Mouse (Mus musculus) stomach, embryonic 14.5 days (tissue): ENCODE data around the gene Ctss. TPM values are rescaled to one million over a fixed set of nuclear protein-coding genes. Genes with fewer than 3 reads are reported as not detected.

Experiments
- ATAC-seq: fragments of 200-750 bp; cut with Nextera tagmentation; 2 replicates; pipeline ENCODE4 v1.8.0; 2017; ENCODE audit warnings: low read depth, moderate TSS enrichment; ENCODE audit not compliant: insufficient number of reproducible peaks, insufficient read depth, low FRiP score
- H3K27ac ChIP-seq: fragments of 300-500 bp; sonication (generic); 2 replicates; pipeline ENCODE4 v1.5.1; 2014; ENCODE audit warnings: mild to moderate bottlenecking, low read length, moderate library complexity, mixed read lengths
- H3K27me3 ChIP-seq: fragments of 300-500 bp; sonication (generic); 2 replicates; pipeline ENCODE4 v1.6.1; 2014; ENCODE audit warnings: low read length, control low read depth, mixed read lengths; ENCODE audit not compliant: control insufficient read depth, insufficient read depth
- H3K36me3 ChIP-seq: fragments of 300-500 bp; sonication (generic); 2 replicates; pipeline ENCODE4 v1.6.1; 2014; ENCODE audit warnings: mild to moderate bottlenecking, control low read depth, low read length, moderate library complexity, mixed read lengths; ENCODE audit not compliant: control insufficient read depth, insufficient read depth
- H3K4me1 ChIP-seq: fragments of 300-500 bp; sonication (generic); 2 replicates; pipeline ENCODE4 v1.6.1; 2014; ENCODE audit warnings: low read length, control low read depth, mixed read lengths; ENCODE audit not compliant: control insufficient read depth, insufficient read depth
- H3K4me2 ChIP-seq: fragments of 300-500 bp; sonication (generic); replicated peaks from 2 replicates; pipeline ENCODE4 v1.6.1; 2014; ENCODE audit warnings: low read depth, low read length, control low read depth
- H3K4me3 ChIP-seq: fragments of 300-500 bp; sonication (generic); 2 replicates; pipeline ENCODE4 v1.5.1; 2014; ENCODE audit warnings: low read depth, low read length, control low read depth
- H3K9ac ChIP-seq: fragments of 300-500 bp; sonication (generic); replicated peaks from 2 replicates; pipeline ENCODE4 v1.6.1; 2014; ENCODE audit warnings: low read depth, mild to moderate bottlenecking, control low read depth, low read length, moderate library complexity, mixed read lengths
- H3K9me3 ChIP-seq: fragments of 300-500 bp; sonication (generic); 2 replicates; pipeline ENCODE4 v1.6.1; 2016; ENCODE audit warnings: low read depth, low read length, control low read depth; ENCODE audit not compliant: control insufficient read depth
- WGBS: fragments of 180-500 bp; shearing (Covaris S2); extraction: QIAGEN DNeasy Blood & Tissue Kit; methylation state at CpG from one replicate; pipeline ENCODE4 v1.1.7; 2014; 5-methylcytosine and 5-hydroxymethylcytosine counted together
- polyA plus RNA-seq: library from polyadenylated mRNA; unstranded; fragments of >200 nt; fragmentation: Nextera tagmentation; extraction: Ambion mirVana; gene quantifications from 2 replicates; pipeline ENCODE4 v1.2.1, GENCODE M21; 2014

Ctss gene
- polyA plus RNA-seq, 1 experiment from 2014 or later, result 20.3 TPM

DNA sequence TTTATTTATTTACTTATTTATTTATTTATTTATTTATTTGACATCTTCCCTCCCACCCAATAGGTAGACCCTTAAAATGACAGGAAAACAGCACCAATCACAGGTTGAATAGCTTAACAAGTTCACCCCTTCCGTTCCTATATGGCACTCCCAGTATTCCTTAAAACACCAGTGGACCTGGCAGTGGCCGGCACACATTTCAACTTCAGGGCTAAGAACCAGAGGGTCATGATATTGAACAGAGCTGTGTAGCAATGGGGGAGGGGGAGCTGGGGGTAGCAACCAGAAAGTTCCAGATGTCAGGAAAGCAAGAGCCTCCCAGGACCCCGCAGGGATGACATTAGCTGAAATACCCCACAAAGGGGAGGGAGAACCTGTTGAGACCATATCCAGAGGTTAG lies 6.5 kb upstream of the Ctss start:
- no peak for ATAC-seq

DNA sequence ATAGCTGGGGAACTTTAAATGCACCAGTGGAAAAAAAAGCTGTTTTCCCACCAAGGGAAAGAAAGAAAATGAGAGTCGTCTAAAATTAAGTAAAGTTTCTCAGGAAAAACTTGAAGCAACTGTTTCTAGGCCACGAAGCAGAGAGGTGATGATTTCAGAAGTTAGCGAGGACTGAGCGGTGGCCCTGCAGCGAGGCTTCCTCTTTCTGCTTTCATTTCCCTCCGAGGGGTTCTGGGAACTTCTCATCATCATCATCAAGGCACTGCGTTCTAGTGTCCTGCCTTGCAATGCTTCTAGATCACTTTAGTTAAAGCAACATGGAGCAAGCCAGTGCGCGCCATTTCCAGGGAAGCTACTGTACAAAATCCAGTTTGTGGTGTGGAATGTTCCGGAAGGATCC lies 5.4 kb upstream of the Ctss start:
- ATAC-seq, result no peak
- Histone ChIP-seq H3K4me2 (no peak overlapping the region), H3K27ac (no peak overlapping the region), H3K36me3 (no peaks in the 10 kb centered on the region), H3K9me3 (no peaks in the 10 kb centered on the region), H3K9ac (no peak overlapping the region), H3K27me3 (no peaks in the 10 kb centered on the region), H3K4me1 (no peaks in the 10 kb centered on the region), H3K4me3 (no peak overlapping the region)
- 90% methylated on average over 10 of the region's 10 CpGs for WGBS

More for the DNA sequence above, 6.5 kb upstream of the Ctss start:
- Histone ChIP-seq H3K4me1 (no peaks in the 10 kb centered on the region), H3K4me3 (no peak overlapping the region), H3K9me3 (no peaks in the 10 kb centered on the region), H3K36me3 (no peaks in the 10 kb centered on the region), H3K27me3 (no peaks in the 10 kb centered on the region), H3K9ac (no peak overlapping the region), H3K4me2 (no peak overlapping the region), H3K27ac (no peak overlapping the region)
- 79% methylated on average over 3 of the region's 3 CpGs for WGBS

DNA sequence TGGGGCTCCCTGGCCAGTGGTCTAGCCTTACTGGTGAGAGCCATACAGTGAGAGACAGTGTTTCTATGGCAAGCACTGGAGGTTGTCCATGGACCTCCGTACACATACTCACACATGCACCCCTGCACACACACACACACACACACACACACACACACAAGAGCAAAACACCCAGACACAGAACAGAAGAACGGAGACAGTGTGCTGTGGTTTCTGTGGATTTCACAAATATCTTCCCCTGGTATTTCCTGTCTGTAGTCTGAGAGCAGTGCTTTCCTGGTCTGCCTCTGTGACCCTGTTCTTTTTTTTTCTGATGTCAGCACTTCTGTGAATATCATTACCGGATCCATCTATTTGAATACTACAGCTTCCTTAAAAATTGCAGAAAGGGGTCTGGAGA lies 2.9 kb upstream of the Ctss start:
- H3K4me3 ChIP-seq, result no peak overlapping the region
- 54% methylated on average over 3 of the region's 3 CpGs for WGBS
- no peaks in the 10 kb centered on the region for H3K4me1 ChIP-seq
- no peaks in the 10 kb centered on the region for H3K27me3 ChIP-seq
- H3K4me2 ChIP-seq, result no peak overlapping the region
- H3K27ac ChIP-seq, result peak overlapping the region; percentile 2; the same call in 1 of the 2 replicates
- no peaks in the 10 kb centered on the region for H3K36me3 ChIP-seq
- 0 out of 2 replicates have a peak, but pooled peaks have one; percentile 37 for ATAC-seq
- no peak overlapping the region for H3K9ac ChIP-seq
- no peaks in the 10 kb centered on the region for H3K9me3 ChIP-seq

DNA sequence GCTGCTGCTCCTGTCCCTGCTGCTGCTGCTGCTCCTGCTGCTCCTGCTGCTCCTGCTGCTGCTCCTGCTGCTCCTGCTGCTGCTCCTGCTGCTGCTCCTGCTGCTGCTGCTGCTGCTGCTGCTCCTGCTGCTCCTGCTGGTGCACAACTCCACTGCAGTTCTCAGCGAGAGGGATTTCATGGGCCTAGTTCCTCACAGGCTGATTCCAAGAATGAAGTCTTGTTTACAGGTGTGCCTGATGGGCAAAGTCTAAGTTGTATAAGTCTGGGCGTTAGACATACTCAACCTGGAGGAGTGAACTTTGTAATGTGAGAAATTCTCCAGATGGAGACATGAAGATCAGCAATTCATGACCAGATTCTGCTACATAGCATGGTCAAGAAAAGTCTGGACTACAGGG lies 1.9 kb upstream of the Ctss start:
- no peak overlapping the region for H3K4me2 ChIP-seq

DNA sequence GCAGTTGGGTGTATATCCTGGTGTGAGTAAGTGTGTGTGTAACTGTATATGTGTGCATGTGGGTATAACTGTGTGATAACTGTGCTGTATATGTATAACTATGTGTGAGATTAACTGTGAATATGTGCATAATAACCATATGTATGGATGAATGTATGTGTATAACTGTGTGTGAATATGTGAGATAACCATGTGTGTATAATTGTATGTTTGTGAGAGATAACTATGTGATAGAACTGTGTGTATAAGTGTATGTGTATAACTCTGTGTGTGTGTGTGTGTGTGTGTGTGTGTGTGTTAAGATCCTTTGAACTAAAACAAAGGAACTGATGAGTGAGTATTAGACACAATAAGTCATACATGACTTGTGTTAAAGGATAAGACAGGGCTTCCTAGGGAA lies 475 bp upstream of the Ctss start:
- no peaks in the 10 kb centered on the region for H3K4me1 ChIP-seq
- no peak for ATAC-seq

More for the DNA sequence above, 1.9 kb upstream of the Ctss start:
- H3K9ac ChIP-seq, result no peak overlapping the region
- no peak overlapping the region for H3K27ac ChIP-seq
- H3K4me3 ChIP-seq, result no peak overlapping the region
- H3K27me3 ChIP-seq, result no peaks in the 10 kb centered on the region
- 46% methylated on average over 2 of the region's 2 CpGs for WGBS
- no peaks in the 10 kb centered on the region for H3K4me1 ChIP-seq
- no peaks in the 10 kb centered on the region for H3K36me3 ChIP-seq
- no peaks in the 10 kb centered on the region for H3K9me3 ChIP-seq
- ATAC-seq, result no peak

DNA sequence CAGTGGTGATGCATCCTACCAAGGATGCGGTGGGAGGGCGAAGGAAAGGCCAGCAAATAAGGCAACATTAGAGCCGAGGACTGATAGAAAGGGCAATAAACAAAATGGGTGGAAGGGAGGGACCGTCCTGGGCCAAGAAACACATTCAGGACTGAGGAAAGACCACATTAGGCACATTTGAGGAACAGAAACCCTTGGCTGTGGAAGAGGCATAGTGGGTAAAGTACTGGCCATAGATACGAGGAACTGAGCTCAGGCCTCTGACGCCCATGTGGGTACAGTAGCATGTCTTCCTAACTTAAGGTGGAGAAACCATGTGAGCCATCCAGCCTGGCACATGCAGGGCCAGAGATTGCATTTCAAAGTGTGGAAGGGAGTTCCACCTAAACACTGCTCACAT lies 3.2 kb downstream of the Ctss start:
- no peaks in the 10 kb centered on the region for H3K27me3 ChIP-seq
- ATAC-seq, result no peak

More for the DNA sequence above, 475 bp upstream of the Ctss start:
- Histone ChIP-seq H3K9me3 (no peaks in the 10 kb centered on the region), H3K4me3 (no peak overlapping the region), H3K27me3 (no peaks in the 10 kb centered on the region), H3K4me2 (no peak overlapping the region), H3K36me3 (no peaks in the 10 kb centered on the region), H3K27ac (no peak overlapping the region), H3K9ac (no peak overlapping the region)

DNA sequence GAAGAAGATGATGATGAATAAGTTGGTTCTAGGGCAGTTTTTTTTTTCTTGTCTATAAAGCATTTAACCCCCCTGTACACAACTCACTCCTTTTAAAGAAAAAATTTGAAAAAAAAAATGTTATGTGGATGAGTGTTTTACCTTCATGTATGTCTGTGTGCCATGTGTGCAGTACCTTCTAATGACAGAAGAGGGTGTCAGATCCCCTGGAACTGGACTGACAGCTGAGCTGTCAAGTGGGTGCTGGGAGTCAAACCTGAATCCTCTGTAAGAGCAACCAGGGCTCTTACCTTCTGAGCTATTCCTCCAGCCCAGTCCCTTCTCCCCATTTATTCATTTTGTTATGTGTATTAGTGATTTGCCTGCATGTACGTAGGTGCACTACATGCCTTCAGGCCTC lies 4.4 kb downstream of the Ctss start:
- Histone ChIP-seq H3K4me3 (no peak overlapping the region), H3K9me3 (no peaks in the 10 kb centered on the region), H3K27ac (no peak overlapping the region), H3K4me2 (no peak overlapping the region), H3K4me1 (no peaks in the 10 kb centered on the region), H3K9ac (no peak overlapping the region), H3K27me3 (no peaks in the 10 kb centered on the region), H3K36me3 (no peaks in the 10 kb centered on the region)
- no peak for ATAC-seq
- 92% methylated on average over 1 of the region's 1 CpGs for WGBS

More for the DNA sequence above, 3.2 kb downstream of the Ctss start:
- Histone ChIP-seq H3K9me3 (no peaks in the 10 kb centered on the region), H3K9ac (no peak overlapping the region), H3K4me1 (no peaks in the 10 kb centered on the region), H3K27ac (no peak overlapping the region), H3K4me3 (no peak overlapping the region), H3K36me3 (no peaks in the 10 kb centered on the region), H3K4me2 (no peak overlapping the region)
- 79% methylated on average over 6 of the region's 6 CpGs for WGBS

DNA sequence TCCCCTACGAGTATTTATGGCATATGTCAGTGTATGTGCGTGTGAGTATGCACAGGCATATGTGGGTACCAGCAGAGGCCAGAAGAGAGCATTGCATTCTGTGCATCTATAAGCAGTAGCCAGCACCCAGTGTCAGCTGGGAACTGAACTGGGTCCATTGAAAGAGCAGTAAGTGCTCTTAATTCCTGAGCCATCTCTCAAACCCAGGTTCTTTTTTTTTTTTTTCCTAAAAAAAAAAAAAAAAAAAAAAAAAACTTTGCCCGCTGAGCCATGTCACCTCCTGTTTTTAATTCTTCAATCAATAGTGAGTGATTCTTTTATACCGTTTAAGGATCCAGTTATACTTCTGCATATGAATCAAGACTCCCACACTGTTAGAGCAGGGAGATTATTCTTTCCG lies 6.8 kb downstream of the Ctss start:
- no peak overlapping the region for H3K4me3 ChIP-seq
- no peaks in the 10 kb centered on the region for H3K4me1 ChIP-seq
- WGBS, result 87% methylated on average over 5 of the region's 5 CpGs

DNA sequence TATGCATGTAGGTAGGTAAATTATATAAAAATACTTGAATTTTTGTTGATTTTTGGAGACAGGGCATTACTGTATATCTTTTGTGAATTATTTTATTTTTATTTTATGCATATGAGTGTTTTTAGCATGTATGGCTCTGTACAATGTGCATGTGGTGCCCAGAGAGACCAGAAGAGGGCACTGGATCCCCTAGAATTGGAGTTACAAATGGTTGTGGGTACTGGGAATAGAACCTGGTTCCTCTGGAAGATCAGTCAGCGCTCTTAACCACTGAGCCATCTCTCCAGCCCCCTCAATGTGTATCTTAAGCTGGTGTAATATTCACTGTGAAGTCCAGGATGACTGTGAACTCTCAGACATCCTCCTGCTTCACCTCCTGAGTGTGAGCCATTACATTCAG lies 8.3 kb downstream of the Ctss start:
- Histone ChIP-seq H3K4me1 (no peaks in the 10 kb centered on the region), H3K4me3 (no peak overlapping the region), H3K36me3 (no peaks in the 10 kb centered on the region), H3K9ac (no peak overlapping the region), H3K27ac (no peak overlapping the region), H3K9me3 (no peaks in the 10 kb centered on the region), H3K27me3 (no peaks in the 10 kb centered on the region), H3K4me2 (no peak overlapping the region)
- 68% methylated on average over 1 of the region's 1 CpGs for WGBS
- ATAC-seq, result no peak

More for the DNA sequence above, 6.8 kb downstream of the Ctss start:
- no peaks in the 10 kb centered on the region for H3K27me3 ChIP-seq
- no peak overlapping the region for H3K27ac ChIP-seq
- H3K9me3 ChIP-seq, result no peaks in the 10 kb centered on the region
- no peak overlapping the region for H3K4me2 ChIP-seq
- H3K9ac ChIP-seq, result no peak overlapping the region
- no peak for ATAC-seq
- no peaks in the 10 kb centered on the region for H3K36me3 ChIP-seq
